Mouse (Mus musculus) heart, adult 11 months (tissue): ENCODE measurements at regions not wholly inside any gene's neighbourhood (a gene's known extent, or its start where the extent isn't known, plus 50 kb on each side); places are given as distances from the start of the nearest gene placed in this dataset.

Source experiments
- DNase-seq: peaks from one replicate; pipeline ENCODE4 v3.0.0; 2022

GRCm38 (mm10) chr11:25330696-25331095, 879.9 kb downstream of the 5730522E02Rik start:
- no peak for DNase-seq

GRCm38 (mm10) chr11:25322426-25322825, 888.1 kb downstream of the 5730522E02Rik start:
- no peak for DNase-seq

GRCm38 (mm10) chr11:25321494-25321893, 889.1 kb downstream of the 5730522E02Rik start:
- no peak for DNase-seq

- no peak for DNase-seq
These were observed 895.9 kb downstream of the 5730522E02Rik start for GRCm38 (mm10) chr11:25314645-25315044.

- DNase-seq: no peak
These were observed 896.7 kb downstream of the 5730522E02Rik start for GRCm38 (mm10) chr11:25313879-25314278.

- DNase-seq: no peak
These were observed 897.3 kb downstream of the 5730522E02Rik start for GRCm38 (mm10) chr11:25313308-25313707.

GRCm38 (mm10) chr11:25310754-25311153, 899.8 kb downstream of the 5730522E02Rik start:
- no peak for DNase-seq

GRCm38 (mm10) chr11:25301130-25301529, 909.4 kb downstream of the 5730522E02Rik start:
- peak; percentile 87 for DNase-seq

GRCm38 (mm10) chr11:25288346-25288745, 922.2 kb downstream of the 5730522E02Rik start:
- no peak for DNase-seq

GRCm38 (mm10) chr11:25287458-25288247, 922.9 kb downstream of the 5730522E02Rik start:
- no peak for DNase-seq

GRCm38 (mm10) chr11:25269936-25270540, 940.5 kb downstream of the 5730522E02Rik start:
- DNase-seq: no peak

GRCm38 (mm10) chr11:25262906-25263305, 947.7 kb downstream of the 5730522E02Rik start:
- DNase-seq: no peak

GRCm38 (mm10) chr11:25259691-25260090, 950.9 kb downstream of the 5730522E02Rik start:
- no peak for DNase-seq

- no peak for DNase-seq
These were observed 977.1 kb downstream of the 5730522E02Rik start for GRCm38 (mm10) chr11:25233360-25233890.
